Mouse (Mus musculus) embryonic facial prominence, embryonic 11.5 days (tissue): ENCODE results near the gene Npas1. TPM values are rescaled to one million over a fixed set of nuclear protein-coding genes. Genes with fewer than 3 reads are reported as not detected.

Experiments used
- ATAC-seq: fragments of 200-750 bp; cut with Nextera tagmentation; replicated peaks from 2 replicates; pipeline ENCODE4 v1.8.0; 2017; ENCODE audit warnings: low read depth; ENCODE audit not compliant: insufficient number of reproducible peaks, low FRiP score, low TSS enrichment
- DNase-seq: peaks from one replicate; pipeline ENCODE4 v3.0.0-alpha.2; 2015; ENCODE audit warnings: low spot score
- H3K27ac ChIP-seq: fragments of 300-500 bp; sonication (generic); replicated peaks from 2 replicates; pipeline ENCODE4 v1.5.1; 2014; ENCODE audit warnings: mild to moderate bottlenecking, low read depth, low read length, control low read depth
- H3K27me3 ChIP-seq: fragments of 300-500 bp; sonication (generic); 2 replicates; pipeline ENCODE4 v1.6.1; 2014; ENCODE audit warnings: mild to moderate bottlenecking, low read length, moderate library complexity, mixed read lengths; ENCODE audit not compliant: control insufficient read depth, insufficient read depth
- H3K36me3 ChIP-seq: fragments of 300-500 bp; sonication (generic); replicated peaks from 2 replicates; pipeline ENCODE4 v1.6.1; 2014; ENCODE audit warnings: low read depth, mild to moderate bottlenecking, low read length, moderate library complexity, mixed read lengths; ENCODE audit not compliant: control insufficient read depth, insufficient read depth
- H3K4me1 ChIP-seq: fragments of 300-500 bp; sonication (generic); 2 replicates; pipeline ENCODE4 v1.6.1; 2014; ENCODE audit warnings: low read length, mixed read lengths; ENCODE audit not compliant: control insufficient read depth, insufficient read depth
- H3K4me2 ChIP-seq: fragments of 300-500 bp; sonication (generic); 2 replicates; pipeline ENCODE4 v1.6.1; 2014; ENCODE audit warnings: low read depth, mild to moderate bottlenecking, control low read depth, low read length, moderate library complexity
- H3K4me3 ChIP-seq: fragments of 300-500 bp; sonication (generic); 2 replicates; pipeline ENCODE4 v1.5.1; 2014; ENCODE audit warnings: low read depth, low read length, control low read depth
- H3K9ac ChIP-seq: fragments of 300-500 bp; sonication (generic); replicated peaks from 2 replicates; pipeline ENCODE4 v1.6.1; 2014; ENCODE audit warnings: mild to moderate bottlenecking, control low read depth, low read length
- H3K9me3 ChIP-seq: fragments of 300-500 bp; sonication (generic); replicated peaks from 2 replicates; pipeline ENCODE4 v1.6.1; 2016; ENCODE audit warnings: mild to moderate bottlenecking, low read length, inconsistent platforms, mixed read lengths; ENCODE audit not compliant: control insufficient read depth
- WGBS: fragments of 180-500 bp; shearing (Covaris S2); extraction: QIAGEN DNeasy Blood & Tissue Kit; methylation state at CpG from one replicate; pipeline ENCODE4 v1.1.7; 2014; 5-methylcytosine and 5-hydroxymethylcytosine counted together
- polyA plus RNA-seq: library from polyadenylated mRNA; unstranded; fragments of >200 nt; fragmentation: Nextera tagmentation; extraction: Ambion mirVana; gene quantifications from 2 replicates; pipeline ENCODE4 v1.2.1, GENCODE M21; 2014

Npas1 gene
- polyA plus RNA-seq, 1 experiment from 2014 or later, result 0.25 TPM

GRCm38 (mm10) chr7:16468115-16468514, 9.4 kb downstream of the Npas1 start:
- Histone ChIP-seq H3K4me1 (no peaks in the 10 kb centered on the region; the same call in none of the 2 replicates), H3K4me2 (no peak overlapping the region), H3K4me3 (no peak overlapping the region), H3K27ac (no peak overlapping the region), H3K9me3 (no peaks in the 10 kb centered on the region), H3K27me3 (peaks cover 16% of the 10 kb centered on the region), H3K9ac (no peak overlapping the region), H3K36me3 (no peaks in the 10 kb centered on the region)
- DNase-seq, result no peak
- ATAC-seq, result no peak
- WGBS, result 14% methylated on average over 5 of the region's 5 CpGs

GRCm38 (mm10) chr7:16466565-16466964, 11.0 kb downstream of the Npas1 start:
- Histone ChIP-seq H3K9me3 (no peaks in the 10 kb centered on the region), H3K27ac (no peak overlapping the region), H3K36me3 (no peaks in the 10 kb centered on the region), H3K4me1 (no peaks in the 10 kb centered on the region; the same call in 1 of the 2 replicates), H3K9ac (no peak overlapping the region), H3K4me2 (no peak overlapping the region), H3K27me3 (peaks cover 4% of the 10 kb centered on the region; the same call in 1 of the 2 replicates), H3K4me3 (no peak overlapping the region)
- WGBS, result 60% methylated on average over 4 of the region's 4 CpGs
- DNase-seq (peak; percentile 42), ATAC-seq (no peak)

GRCm38 (mm10) chr7:16465568-16465967, 12.0 kb downstream of the Npas1 start:
- no peak for ATAC-seq
- Histone ChIP-seq H3K27ac (no peak overlapping the region), H3K9me3 (no peaks in the 10 kb centered on the region), H3K27me3 (no peaks in the 10 kb centered on the region), H3K36me3 (no peaks in the 10 kb centered on the region), H3K9ac (no peak overlapping the region), H3K4me2 (no peak overlapping the region), H3K4me1 (no peaks in the 10 kb centered on the region; the same call in 1 of the 2 replicates), H3K4me3 (no peak overlapping the region)
- DNase-seq, result no peak
- 94% methylated on average over 5 of the region's 5 CpGs for WGBS

GRCm38 (mm10) chr7:16465160-16465559, 12.4 kb downstream of the Npas1 start:
- 16% methylated on average over 8 of the region's 8 CpGs for WGBS
- no peak overlapping the region for H3K4me2 ChIP-seq
- H3K9me3 ChIP-seq, result no peaks in the 10 kb centered on the region
- DNase-seq (peak; percentile 80), ATAC-seq (peak; percentile 40; the same call in 1 of the 2 replicates)
- H3K4me3 ChIP-seq, result no peak overlapping the region
- H3K27me3 ChIP-seq, result no peaks in the 10 kb centered on the region
- H3K4me1 ChIP-seq, result no peaks in the 10 kb centered on the region; the same call in 1 of the 2 replicates
- no peak overlapping the region for H3K9ac ChIP-seq
- H3K27ac ChIP-seq, result no peak overlapping the region
- no peaks in the 10 kb centered on the region for H3K36me3 ChIP-seq

- 0 out of 2 replicates have a peak, but pooled peaks have one; percentile 44 for ATAC-seq
- H3K27me3 ChIP-seq, result no peaks in the 10 kb centered on the region
- DNase-seq, result peak; percentile 92
- H3K4me1 ChIP-seq, result no peaks in the 10 kb centered on the region; the same call in 1 of the 2 replicates
- no peak overlapping the region for H3K4me2 ChIP-seq
- H3K27ac ChIP-seq, result no peak overlapping the region
- no peak overlapping the region for H3K4me3 ChIP-seq
- no peak overlapping the region for H3K9ac ChIP-seq
- no peaks in the 10 kb centered on the region for H3K9me3 ChIP-seq
- WGBS, result 2% methylated on average over 14 of the region's 14 CpGs
- no peaks in the 10 kb centered on the region for H3K36me3 ChIP-seq
Observed at GRCm38 (mm10) chr7:16463214-16463613, 14.3 kb downstream of the Npas1 start.

GRCm38 (mm10) chr7:16461705-16462104, 15.8 kb downstream of the Npas1 start:
- no peak overlapping the region for H3K4me3 ChIP-seq
- H3K9me3 ChIP-seq, result no peaks in the 10 kb centered on the region
- WGBS, result 79% methylated on average over 6 of the region's 6 CpGs
- H3K36me3 ChIP-seq, result no peaks in the 10 kb centered on the region
- ATAC-seq (no peak), DNase-seq (no peak)
- no peaks in the 10 kb centered on the region for H3K4me1 ChIP-seq
- no peak overlapping the region for H3K9ac ChIP-seq
- no peak overlapping the region for H3K4me2 ChIP-seq
- H3K27ac ChIP-seq, result no peak overlapping the region
- no peaks in the 10 kb centered on the region for H3K27me3 ChIP-seq

GRCm38 (mm10) chr7:16461151-16461550, 16.4 kb downstream of the Npas1 start:
- no peaks in the 10 kb centered on the region for H3K27me3 ChIP-seq
- no peak overlapping the region for H3K4me3 ChIP-seq
- H3K9ac ChIP-seq, result no peak overlapping the region
- no peak for ATAC-seq
- 57% methylated on average over 6 of the region's 6 CpGs for WGBS
- no peak for DNase-seq
- no peak overlapping the region for H3K4me2 ChIP-seq
- no peak overlapping the region for H3K27ac ChIP-seq
- H3K9me3 ChIP-seq, result no peaks in the 10 kb centered on the region
- no peaks in the 10 kb centered on the region for H3K4me1 ChIP-seq
- H3K36me3 ChIP-seq, result no peaks in the 10 kb centered on the region

GRCm38 (mm10) chr7:16460566-16460965, 17.0 kb downstream of the Npas1 start:
- Histone ChIP-seq H3K9me3 (no peaks in the 10 kb centered on the region), H3K9ac (no peak overlapping the region), H3K36me3 (no peaks in the 10 kb centered on the region), H3K4me1 (no peaks in the 10 kb centered on the region), H3K27ac (no peak overlapping the region), H3K4me3 (no peak overlapping the region), H3K27me3 (no peaks in the 10 kb centered on the region), H3K4me2 (no peak overlapping the region)
- ATAC-seq (no peak), DNase-seq (no peak)
- 72% methylated on average over 13 of the region's 13 CpGs for WGBS
